Mouse (Mus musculus): ENCODE measurements around the gene Zdhhc12. TPM values are rescaled to one million over a fixed set of nuclear protein-coding genes. Genes with fewer than 3 reads are reported as not detected.
"Not testable (repeated sequence)": the region's sequence is repeated elsewhere in the genome, so short reads cannot be mapped to it uniquely, and the experiment has no call there.

The Zdhhc12 gene
- polyA plus RNA-seq, 1 experiment, result 146 TPM

- no peaks in the 10 kb centered on the region for H3K27me3 ChIP-seq (ENCODE audit: control insufficient read depth, insufficient read depth, low read length)
- peak overlapping the region; percentile 16; the same call in 1 of the 2 replicates for H3K4me3 ChIP-seq (ENCODE audit: control insufficient read depth, insufficient read depth, low read length)
- no peak for TF ChIP-seq CTCF (IDR thresholded peaks at IDR 0.05; ENCODE audit: borderline replicate concordance, control insufficient read depth, extremely low read depth, insufficient read depth, low read length, poor library complexity)
- no peak for TF ChIP-seq POLR2A (IDR thresholded peaks at IDR 0.05; ENCODE audit: control insufficient read depth, extremely low read depth, insufficient read depth, low read length, poor library complexity)
- H3K27ac ChIP-seq (ENCODE audit: control insufficient read depth, insufficient read depth, low read length), result 0 out of 2 replicates have a peak overlapping the region, but pooled peaks have one; percentile 16
- peaks cover 15% of the 10 kb centered on the region for H3K4me1 ChIP-seq (replicated peaks; ENCODE audit: control insufficient read depth, insufficient read depth, low read length)
- WGBS, result 46% methylated on average over 16 of the region's 16 CpGs
- H3K36me3 ChIP-seq (ENCODE audit: control insufficient read depth, insufficient read depth, low read length), result peaks cover 8% of the 10 kb centered on the region
- no peak for DNase-seq
Observed at GRCm38 (mm10) chr2:30132801-30133612, 39.6 kb upstream of the Zdhhc12 start.

DNA sequence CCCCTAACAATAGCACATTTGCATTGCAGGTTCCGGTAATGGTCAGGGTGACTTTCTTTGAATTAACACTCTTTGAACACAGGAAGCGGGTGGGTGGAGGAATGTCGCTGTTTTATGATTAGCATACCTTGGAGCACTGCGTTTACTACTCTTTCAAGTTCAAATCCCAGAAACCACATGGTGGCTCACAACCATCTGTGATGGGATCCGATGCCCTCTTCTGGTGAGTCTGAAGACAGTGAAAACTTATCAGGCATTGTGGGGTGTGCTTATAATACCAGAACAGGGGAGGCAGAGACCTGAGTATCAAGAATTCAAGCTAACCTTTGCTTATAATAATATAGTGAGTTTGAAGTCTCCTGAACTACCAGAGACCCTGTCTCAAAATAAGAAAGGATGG lies 37.8 kb upstream of the Zdhhc12 start:
- not testable (repeated sequence) for H3K27me3 ChIP-seq (ENCODE audit: control insufficient read depth, insufficient read depth, low read length); H3K4me3 ChIP-seq (ENCODE audit: control insufficient read depth, insufficient read depth, low read length); H3K36me3 ChIP-seq (ENCODE audit: control insufficient read depth, insufficient read depth, low read length); DNase-seq; H3K27ac ChIP-seq (ENCODE audit: control insufficient read depth, insufficient read depth, low read length)
- H3K4me1 ChIP-seq (replicated peaks; ENCODE audit: control insufficient read depth, insufficient read depth, low read length), result peaks cover 15% of the 10 kb centered on the region
- 15% methylated on average over 5 of the region's 5 CpGs for WGBS

DNA sequence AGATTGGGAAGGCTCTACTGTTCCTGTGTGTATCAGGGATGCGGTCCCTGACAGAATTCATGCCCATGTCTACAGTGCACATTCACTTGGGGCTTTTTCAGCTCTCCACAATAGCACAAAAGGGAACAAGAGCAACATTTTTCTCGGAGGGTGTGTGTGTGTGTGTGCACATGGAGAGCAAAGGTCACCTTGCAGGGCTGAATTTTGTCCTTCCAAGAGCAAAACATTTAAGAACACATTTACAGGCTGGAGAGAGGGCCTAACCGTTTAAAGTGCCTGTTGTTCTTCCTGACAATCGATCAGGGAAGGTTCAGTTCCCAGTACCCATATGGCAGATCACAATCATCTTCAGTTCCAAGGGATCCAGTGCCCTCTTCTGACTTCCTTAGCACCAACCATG lies 36.7 kb upstream of the Zdhhc12 start:
- Histone ChIP-seq H3K27me3 (ENCODE audit: control insufficient read depth, insufficient read depth, low read length) (no peaks in the 10 kb centered on the region), H3K4me1 (replicated peaks; ENCODE audit: control insufficient read depth, insufficient read depth, low read length) (peaks cover 13% of the 10 kb centered on the region), H3K4me3 (ENCODE audit: control insufficient read depth, insufficient read depth, low read length) (no peak overlapping the region), H3K36me3 (ENCODE audit: control insufficient read depth, insufficient read depth, low read length) (no peaks in the 10 kb centered on the region), H3K27ac (ENCODE audit: control insufficient read depth, insufficient read depth, low read length) (no peak overlapping the region)
- TF ChIP-seq POLR2A (IDR thresholded peaks at IDR 0.05; ENCODE audit: control insufficient read depth, extremely low read depth, insufficient read depth, low read length, poor library complexity), result no peak
- no peak for DNase-seq
- 96% methylated on average over 4 of the region's 4 CpGs for WGBS

DNA sequence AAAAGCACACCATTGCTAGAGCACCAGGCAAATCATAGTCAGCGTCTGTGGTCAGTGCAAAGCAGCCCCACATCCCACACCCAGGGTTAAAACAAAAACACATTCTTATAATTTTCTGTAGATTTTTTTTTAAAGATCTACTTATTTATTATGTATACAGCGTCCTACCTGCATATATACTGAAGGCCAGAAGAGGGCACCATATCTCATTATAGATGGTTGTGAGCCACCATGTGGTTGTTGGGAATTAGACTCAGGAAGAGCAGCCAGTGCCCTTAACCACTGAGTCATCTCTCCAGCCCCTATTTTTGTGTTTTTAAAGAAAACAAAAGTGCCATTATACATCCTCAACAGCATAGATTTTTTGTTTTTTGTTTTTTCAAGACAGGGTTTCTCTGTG lies 35.3 kb upstream of the Zdhhc12 start:
- Histone ChIP-seq H3K4me1 (replicated peaks; ENCODE audit: control insufficient read depth, insufficient read depth, low read length) (peaks cover 11% of the 10 kb centered on the region), H3K27me3 (ENCODE audit: control insufficient read depth, insufficient read depth, low read length) (no peaks in the 10 kb centered on the region), H3K27ac (ENCODE audit: control insufficient read depth, insufficient read depth, low read length) (no peak overlapping the region), H3K4me3 (ENCODE audit: control insufficient read depth, insufficient read depth, low read length) (no peak overlapping the region), H3K36me3 (ENCODE audit: control insufficient read depth, insufficient read depth, low read length) (no peaks in the 10 kb centered on the region)
- 40% methylated on average over 2 of the region's 2 CpGs for WGBS
- peak; percentile 32 for DNase-seq
- TF ChIP-seq CTCF (IDR thresholded peaks at IDR 0.05; ENCODE audit: borderline replicate concordance, control insufficient read depth, extremely low read depth, insufficient read depth, low read length, poor library complexity) (no peak), POLR2A (IDR thresholded peaks at IDR 0.05; ENCODE audit: control insufficient read depth, extremely low read depth, insufficient read depth, low read length, poor library complexity) (no peak)

DNA sequence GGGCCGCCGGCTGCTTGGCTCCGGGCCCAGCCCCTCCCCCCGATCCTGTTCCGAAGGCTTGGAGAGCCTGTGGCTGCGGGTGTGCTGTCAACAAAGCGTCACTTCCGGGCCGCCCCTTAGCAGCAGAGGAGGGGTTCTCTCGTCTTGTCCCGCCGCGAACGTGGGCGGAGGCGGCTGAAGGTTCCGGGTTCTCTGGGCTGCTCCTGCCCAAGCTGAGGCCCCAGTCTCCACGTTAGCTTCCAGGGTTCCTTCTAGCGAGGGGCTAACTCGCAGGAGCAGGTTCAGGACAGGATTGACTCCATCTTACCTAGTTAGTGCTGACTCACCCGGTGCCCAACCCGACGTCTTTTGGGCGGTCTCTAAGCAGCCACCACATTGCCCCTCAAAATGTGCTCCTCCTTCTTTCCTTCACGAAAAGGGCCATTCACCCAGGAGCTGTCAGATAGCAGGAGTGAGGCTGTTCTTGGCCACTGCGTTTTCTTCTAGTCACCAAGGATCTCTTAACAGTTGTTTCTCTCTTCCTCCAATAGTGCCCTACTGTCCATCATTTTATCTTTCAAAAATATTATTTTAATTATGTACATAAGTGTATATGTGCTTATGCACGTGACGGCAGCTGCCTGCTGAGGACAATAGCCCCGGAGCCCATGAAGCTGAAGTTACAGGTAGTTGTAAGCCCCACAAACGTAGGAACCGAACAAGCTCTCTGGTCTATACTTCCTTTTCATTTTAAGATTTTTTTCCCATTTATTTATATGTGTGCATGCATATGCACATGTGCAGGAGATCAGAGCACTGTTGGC lies 31.2 kb upstream of the Zdhhc12 start, which contains the start of gene Zer1:
Gene Zer1 (minus strand): TSS at position 114 of the 803 bp plus-strand sequence.
- no peak for TF ChIP-seq CTCF (IDR thresholded peaks at IDR 0.05; ENCODE audit: borderline replicate concordance, control insufficient read depth, extremely low read depth, insufficient read depth, low read length, poor library complexity)
- TF ChIP-seq POLR2A (IDR thresholded peaks at IDR 0.05; ENCODE audit: control insufficient read depth, extremely low read depth, insufficient read depth, low read length, poor library complexity), result peak; percentile 76
- H3K36me3 ChIP-seq (ENCODE audit: control insufficient read depth, insufficient read depth, low read length), result no peaks in the 10 kb centered on the region
- peak; percentile 93 for DNase-seq
- H3K4me1 ChIP-seq (replicated peaks; ENCODE audit: control insufficient read depth, insufficient read depth, low read length), result peaks cover 23% of the 10 kb centered on the region
- 10% methylated on average over 31 of the region's 31 CpGs for WGBS
- H3K27ac ChIP-seq (ENCODE audit: control insufficient read depth, insufficient read depth, low read length), result peak within 1 kb of the TSS; percentile 90
- H3K4me3 ChIP-seq (ENCODE audit: control insufficient read depth, insufficient read depth, low read length), result peak within 1 kb of the TSS; percentile 97
- H3K27me3 ChIP-seq (ENCODE audit: control insufficient read depth, insufficient read depth, low read length), result no peaks in the 10 kb centered on the region

DNA sequence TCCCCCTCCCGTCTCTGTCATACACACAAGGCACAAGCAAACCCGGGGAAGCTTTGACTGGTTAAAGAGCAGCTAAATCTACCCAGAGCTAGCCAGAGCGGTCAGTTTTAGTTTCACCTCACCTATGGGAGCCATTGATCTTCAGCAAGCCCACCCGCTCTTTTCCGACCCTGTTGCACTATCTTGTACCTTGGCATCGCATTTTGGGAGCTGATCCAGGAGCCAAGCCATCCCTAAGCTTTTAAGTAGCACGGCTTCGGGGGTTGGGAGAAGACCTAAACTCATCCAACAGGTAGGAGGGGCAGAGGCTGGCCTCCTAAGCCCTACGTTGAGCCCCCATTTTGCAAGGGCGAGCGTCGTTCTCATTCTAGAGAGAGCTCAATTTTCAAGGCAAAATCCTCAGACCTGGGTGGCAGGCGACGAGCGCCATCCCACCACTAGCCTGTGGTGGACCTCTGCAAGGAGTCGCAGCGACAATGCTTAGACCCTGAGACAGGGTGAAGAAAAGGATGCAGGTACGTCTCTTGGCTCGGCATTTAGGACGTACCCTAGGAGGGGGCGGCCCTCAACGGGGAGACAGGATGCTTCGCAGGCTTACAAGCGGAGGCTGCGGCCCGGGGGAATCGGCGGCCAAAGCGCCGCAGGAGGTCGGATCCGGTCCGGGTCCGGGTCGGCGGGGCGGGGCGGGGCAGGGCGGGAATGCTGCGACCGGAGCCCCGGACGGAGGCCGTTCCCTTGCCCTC lies 30.5 kb upstream of the Zdhhc12 start:
- peak overlapping the region; percentile 90 for H3K27ac ChIP-seq (ENCODE audit: control insufficient read depth, insufficient read depth, low read length)
- WGBS, result 2% methylated on average over 44 of the region's 44 CpGs
- H3K27me3 ChIP-seq (ENCODE audit: control insufficient read depth, insufficient read depth, low read length), result no peaks in the 10 kb centered on the region
- peak; percentile 20 for DNase-seq
- peak overlapping the region; percentile 97 for H3K4me3 ChIP-seq (ENCODE audit: control insufficient read depth, insufficient read depth, low read length)
- H3K4me1 ChIP-seq (replicated peaks; ENCODE audit: control insufficient read depth, insufficient read depth, low read length), result peaks cover 31% of the 10 kb centered on the region
- no peaks in the 10 kb centered on the region for H3K36me3 ChIP-seq (ENCODE audit: control insufficient read depth, insufficient read depth, low read length)
- no peak for TF ChIP-seq CTCF (IDR thresholded peaks at IDR 0.05; ENCODE audit: borderline replicate concordance, control insufficient read depth, extremely low read depth, insufficient read depth, low read length, poor library complexity)
- TF ChIP-seq POLR2A (IDR thresholded peaks at IDR 0.05; ENCODE audit: control insufficient read depth, extremely low read depth, insufficient read depth, low read length, poor library complexity), result no peak

All from thymus, adult 2 months (tissue).